Mouse (Mus musculus) common myeloid progenitor, adult 5-6 weeks (primary cell): ENCODE results near the gene Olfr1302. TPM values are rescaled to one million over a fixed set of nuclear protein-coding genes. Genes with fewer than 3 reads are reported as not detected.

Source experiments
- ATAC-seq: replicated peaks from 2 replicates; pipeline ENCODE4 v1.8.0; 2016; ENCODE audit warnings: low read depth, mild to moderate bottlenecking, moderate TSS enrichment, inconsistent platforms; ENCODE audit not compliant: poor library complexity, severe bottlenecking
- total RNA-seq: library from RNA; stranded (forward); fragments of 200-1000, 187-1606 nt; gene quantifications from 2 replicates; pipeline ENCODE4 v1.2.3, GENCODE M21; 2017

The Olfr1302 gene
- total RNA-seq = not detected in 2 replicates

- no peak for ATAC-seq
Measured at GRCm38 (mm10) chr2:111777129-111777528, at the start of gene Olfr1302. Gene Olfr1302, plus strand, starts transcription at chr2:111777429.

- no peak for ATAC-seq
Measured at GRCm38 (mm10) chr2:111750706-111751105, 26.5 kb upstream of the Olfr1302 start, which contains the start of gene Olfr1301. Gene Olfr1301, plus strand, starts transcription at chr2:111751006.

- no peak for ATAC-seq
Measured at GRCm38 (mm10) chr2:111812936-111813335, 35.7 kb downstream of the Olfr1302 start.

GRCm38 (mm10) chr2:111820240-111820639, 43.0 kb downstream of the Olfr1302 start, which contains the start of gene Olfr1303:
Gene Olfr1303, minus strand, starts transcription at chr2:111820340.
- ATAC-seq = no peak

Other genes with a start within 250 kb of the Olfr1302 start
- not detected in 2 replicates for gene Olfr1294, start 237.1 kb upstream of the Olfr1302 start, total RNA-seq
- gene Olfr1295, start 207.7 kb upstream of the Olfr1302 start, total RNA-seq = not detected in 2 replicates
- gene Olfr1297, start 150.9 kb upstream of the Olfr1302 start, total RNA-seq = not detected in 2 replicates
- not detected in 2 replicates for gene Olfr1298, start 128.2 kb upstream of the Olfr1302 start, total RNA-seq
- gene Olfr1299, start 116.0 kb upstream of the Olfr1302 start, total RNA-seq = not detected in 2 replicates
- not detected in 2 replicates for gene Olfr1301, start 26.4 kb upstream of the Olfr1302 start, total RNA-seq
- gene Olfr1303, start 42.9 kb downstream of the Olfr1302 start, total RNA-seq = not detected in 2 replicates
- not detected in 2 replicates for gene Olfr1305, start 99.7 kb downstream of the Olfr1302 start, total RNA-seq
- gene Olfr1306, start 138.8 kb downstream of the Olfr1302 start, total RNA-seq = not detected in 2 replicates
- gene Olfr1307, start 172.0 kb downstream of the Olfr1302 start, total RNA-seq = 0.05 TPM in 1 of 2 replicates, not detected in the other
- not detected in 2 replicates for gene Olfr1308, start 187.5 kb downstream of the Olfr1302 start, total RNA-seq
- gene Olfr1309, start 212.9 kb downstream of the Olfr1302 start, total RNA-seq = not detected in 2 replicates
- not detected in 2 replicates for gene Olfr1310, start 235.3 kb downstream of the Olfr1302 start, total RNA-seq
- gene Olfr1311, start 247.0 kb downstream of the Olfr1302 start, total RNA-seq = not detected in 2 replicates